Mouse (Mus musculus): Measurements from ENCODE around the gene Spata2l.

Gene Spata2l

DNA sequence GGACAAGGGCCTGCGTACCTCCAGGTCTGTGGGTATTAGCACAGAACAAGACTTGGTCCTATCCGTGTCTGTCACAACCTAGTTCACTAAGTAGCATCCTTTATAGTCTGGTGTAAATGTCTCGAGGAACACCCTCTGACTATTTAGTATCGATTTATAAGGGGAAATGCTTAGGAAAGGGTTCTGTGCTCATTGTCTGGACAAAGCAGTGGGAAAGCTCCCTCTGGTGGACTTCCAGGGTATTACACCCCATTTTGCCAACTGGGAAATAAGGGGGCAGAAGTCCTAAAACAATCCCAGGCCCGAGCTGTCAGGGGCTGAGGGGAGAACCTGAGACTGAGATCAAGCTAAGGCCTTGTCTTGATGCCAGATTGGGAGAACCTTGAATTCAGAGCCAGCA, 33.7 kb downstream of the Spata2l start:
- in situ Hi-C loops (cut with MseI, MboI) = loop anchor here in 1 of 2 experiments (25.0 kb wide), 1 partner anchor 90 kb away; the partner anchor contains the start of genes Cpne7 and Rpl13

DNA sequence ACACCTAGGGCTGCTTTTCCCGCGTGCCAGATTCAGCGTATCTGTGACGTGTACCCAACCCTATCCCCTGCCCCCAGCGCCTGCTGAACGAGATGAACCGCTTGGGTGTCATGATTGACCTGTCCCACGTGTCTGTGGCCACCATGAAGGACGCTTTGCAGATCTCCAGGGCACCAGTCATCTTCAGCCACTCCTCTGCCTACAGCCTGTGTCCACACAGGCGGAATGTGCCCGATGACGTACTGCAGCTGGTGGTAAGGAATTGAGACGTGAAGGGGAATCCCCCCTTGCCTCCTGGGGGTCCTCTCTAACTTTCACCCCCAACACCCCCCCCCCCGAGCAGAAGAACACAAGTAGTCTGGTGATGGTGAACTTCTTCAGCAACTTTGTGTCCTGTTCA, 36.2 kb downstream of the Spata2l start:
- in situ Hi-C loops (cut with MseI, MboI) = loop anchor here in 1 of 2 experiments (5.0 to 25.0 kb wide), 2 partner anchors 38 to 88 kb away; partner anchors contain the start of genes Cpne7 and Rpl13

DNA sequence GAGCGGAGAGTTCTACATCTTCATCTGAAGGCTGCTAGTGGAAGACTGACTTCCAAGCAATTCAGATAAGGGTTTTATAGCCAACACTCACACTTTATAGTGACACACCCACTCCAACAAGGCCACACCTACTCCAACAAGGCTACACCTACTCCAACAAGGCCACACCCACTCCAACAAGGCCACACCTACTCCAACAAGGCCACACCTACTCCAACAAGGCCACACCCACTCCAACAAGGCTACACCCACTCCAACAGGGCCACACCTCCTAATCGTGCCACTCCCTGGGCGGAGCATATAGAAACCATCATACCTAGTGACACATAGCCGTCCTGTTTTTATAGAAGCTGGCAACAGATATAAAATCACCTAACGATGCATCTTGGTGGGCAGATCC, 39.0 kb downstream of the Spata2l start:
- in situ Hi-C loops (cut with MseI, MboI) = loop anchor here in 1 of 2 experiments (5.0 kb wide), 1 partner anchor 35 kb away; no protein-coding TSS in a partner anchor

DNA sequence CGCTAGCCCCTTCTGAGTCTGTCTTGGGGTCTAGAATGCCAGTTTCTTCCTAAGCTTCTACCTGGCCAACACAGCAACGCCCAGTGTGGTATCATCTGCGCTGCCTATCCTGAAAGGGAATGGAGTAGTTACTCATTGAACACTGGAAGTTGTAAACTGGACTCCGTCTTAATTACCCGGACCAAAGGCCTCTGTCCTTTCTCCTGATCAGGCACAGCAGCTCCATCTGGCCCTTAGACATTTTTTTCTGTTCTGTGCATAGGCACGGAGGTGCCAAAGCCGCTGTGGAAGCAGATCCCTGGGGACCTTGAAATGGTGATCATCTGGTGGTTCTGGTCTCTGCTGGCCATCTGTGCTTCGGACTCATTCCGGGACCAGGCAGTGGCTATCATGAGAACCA, 42.3 kb downstream of the Spata2l start:
- in situ Hi-C loops (cut with MseI, MboI) = no loop called here

DNA sequence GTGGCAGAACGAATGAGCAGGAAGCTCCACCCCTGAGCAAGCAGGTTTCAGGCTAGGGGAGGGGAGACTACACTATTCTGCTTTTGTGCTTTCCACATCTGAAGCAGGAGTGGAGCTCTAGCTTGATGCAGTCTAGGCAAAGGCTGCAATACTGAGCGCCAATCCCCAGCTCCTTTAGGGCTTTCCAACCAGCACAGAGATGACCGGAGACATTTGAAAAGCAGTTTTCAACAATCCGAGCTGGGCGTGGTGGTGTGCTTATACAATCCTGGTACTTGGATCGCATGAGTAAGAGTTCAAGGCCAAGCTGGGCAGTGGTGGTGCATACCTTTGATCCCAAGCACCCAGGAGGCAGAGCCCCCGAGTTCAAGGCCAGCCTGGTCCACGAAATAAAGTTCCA, 44.1 kb downstream of the Spata2l start:
- in situ Hi-C loops (cut with MseI, MboI) = no loop called here

DNA sequence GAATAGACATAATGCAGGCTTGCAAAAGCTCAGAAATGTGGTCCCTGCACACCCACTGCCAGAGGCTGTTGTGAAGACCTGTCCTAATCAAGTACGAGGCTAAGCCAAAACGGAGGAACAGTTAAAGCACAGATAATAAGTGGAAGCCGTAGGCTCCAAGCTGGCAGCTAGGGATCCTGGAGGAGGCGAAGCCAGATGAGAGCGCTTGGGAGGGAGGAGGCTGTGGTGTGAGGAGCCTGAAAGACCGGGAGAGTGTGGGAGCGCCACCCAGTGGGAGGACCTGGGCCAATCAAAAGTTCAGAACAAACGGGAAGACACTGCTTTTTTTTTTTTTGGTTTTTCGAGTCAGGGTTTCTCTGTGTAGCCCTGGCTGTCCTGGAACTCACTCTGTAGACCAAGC, 45.4 kb downstream of the Spata2l start:
- in situ Hi-C loops (cut with MseI, MboI) = no loop called here

DNA sequence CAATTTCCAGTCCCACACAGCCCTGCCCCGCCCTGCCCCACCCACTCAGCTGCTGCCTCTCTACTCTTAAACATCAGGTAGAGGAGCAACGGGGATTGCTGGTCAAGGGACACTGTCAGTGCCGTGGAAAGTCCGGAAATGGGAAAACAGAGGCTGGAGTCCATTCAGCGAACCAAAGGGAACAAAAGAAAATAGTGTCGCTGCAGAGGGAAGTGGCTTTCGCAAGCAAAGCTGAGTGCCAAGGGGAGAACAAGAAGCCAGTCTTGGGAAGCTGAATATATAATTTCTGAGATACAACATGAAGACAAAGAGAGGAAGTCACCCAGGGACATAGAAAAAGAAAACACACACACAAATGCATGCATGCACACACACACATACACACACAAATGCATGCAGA, 47.2 kb downstream of the Spata2l start:
- in situ Hi-C loops (cut with MseI, MboI) = no loop called here

DNA sequence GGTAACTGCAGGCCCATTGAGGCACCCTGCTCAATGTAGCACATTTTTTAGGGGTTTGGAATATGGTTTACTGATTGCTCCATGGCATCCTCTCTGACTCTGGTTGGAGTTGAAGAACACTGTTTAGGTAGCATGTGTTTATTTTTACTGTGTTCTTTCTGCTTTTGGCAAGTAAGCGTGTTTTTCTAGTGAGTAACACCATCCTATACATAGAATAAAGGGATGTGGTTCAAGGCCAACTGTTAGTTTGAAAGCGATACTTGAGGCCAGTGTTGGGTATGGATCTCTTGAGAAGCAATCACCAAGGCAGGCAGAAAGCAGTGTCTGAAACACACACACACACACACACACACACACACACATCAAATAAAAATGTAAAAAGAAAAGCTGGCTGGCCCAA, 48.0 kb downstream of the Spata2l start:
- in situ Hi-C loops (cut with MseI, MboI) = no loop called here

DNA sequence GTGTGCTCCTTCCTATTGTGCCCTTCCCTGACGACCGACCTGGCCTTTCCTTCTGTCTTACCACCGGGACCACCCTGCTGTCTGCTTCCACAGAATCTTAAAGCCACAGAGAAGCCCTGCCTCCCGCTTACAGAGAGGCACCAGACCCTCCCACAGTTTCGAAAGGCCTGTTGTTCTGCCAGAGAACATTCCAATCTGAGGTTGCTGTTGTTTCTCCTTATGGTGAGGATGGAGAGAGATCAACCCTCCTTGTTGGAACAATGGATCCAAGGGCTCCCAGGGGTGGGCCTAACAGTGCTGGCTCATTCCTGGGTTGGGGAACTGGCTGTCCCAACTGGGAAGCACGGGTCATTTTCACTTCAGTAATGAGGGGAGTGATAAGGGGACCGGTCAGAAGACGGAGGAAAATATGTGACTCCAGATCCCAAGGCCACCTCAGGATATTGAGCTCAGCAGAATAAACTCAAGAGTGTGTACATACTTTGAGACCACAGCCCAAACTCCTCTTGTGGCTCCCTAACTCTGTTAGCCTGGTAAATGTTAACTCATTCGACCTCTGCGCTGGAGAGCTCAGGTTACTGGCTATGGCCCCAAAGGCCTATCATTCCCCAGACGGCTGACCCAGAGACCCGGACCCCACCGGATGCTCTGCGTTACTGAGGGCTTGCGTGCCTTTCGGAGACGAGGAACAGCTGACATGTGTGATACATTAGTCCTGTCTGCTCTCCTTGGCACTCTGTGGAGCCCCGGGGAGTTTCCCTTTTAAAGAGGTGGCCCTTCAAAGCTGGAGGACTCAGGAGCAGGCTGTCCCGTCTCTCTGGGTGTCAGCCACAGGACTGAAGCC, 50.2 kb downstream of the Spata2l start, which contains the start of gene Dpep1:
Gene Dpep1, plus strand, starts transcription at position 677 of the 844 bp plus-strand sequence.
- in situ Hi-C loops (cut with MseI, MboI) = no loop called here

DNA sequence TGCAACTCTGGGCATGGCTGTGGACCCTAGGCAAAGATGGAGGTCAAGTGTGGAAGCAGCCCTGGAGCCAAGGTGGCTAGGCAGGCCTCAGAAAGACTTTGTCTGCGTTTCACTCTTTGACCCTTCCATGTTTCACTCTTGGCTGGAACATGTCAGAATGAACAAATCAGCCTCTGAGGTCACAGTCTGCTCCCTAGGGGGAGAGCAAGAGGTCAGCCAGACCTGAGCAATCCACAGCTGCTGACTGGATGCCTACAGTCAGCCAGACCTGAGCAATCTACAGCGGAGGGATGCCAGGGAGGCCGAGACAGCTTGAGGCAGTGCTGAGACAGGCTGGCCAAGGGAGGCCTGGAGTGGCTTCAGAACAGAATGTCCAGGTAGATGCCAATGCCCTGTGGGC, 54.6 kb downstream of the Spata2l start:
- in situ Hi-C loops (cut with MseI, MboI) = no loop called here
